Mouse (Mus musculus): ENCODE results near the gene Gm11020. TPM values are rescaled to one million over a fixed set of nuclear protein-coding genes. Genes with fewer than 3 reads are reported as not detected.

Gm11020 gene
- not detected in 2 replicates for polyA plus RNA-seq (2012; rRNA removed)

GRCm38 (mm10) chr8:104321267-104321666 is at the start of gene Gm11020:
Gene Gm11020, plus strand, starts transcription at chr8:104321567.

GRCm38 (mm10) chr8:104293081-104293480 is 28.3 kb upstream of the Gm11020 start, which contains the start of gene Cmtm2a:
Gene Cmtm2a, minus strand, starts transcription at chr8:104293181.

GRCm38 (mm10) chr8:104309441-104310155 is 11.8 kb upstream of the Gm11020 start, which contains the start of the genes Gm45711 and Cmtm1:
Gene Gm45711, minus strand, starts transcription at chr8:104310081.
Gene Cmtm1, minus strand, starts transcription at chr8:104310145.

GRCm38 (mm10) chr8:104321930-104322329 is 563 bp downstream of the Gm11020 start, which contains the start of gene Cmtm2b:
Gene Cmtm2b, plus strand, starts transcription at chr8:104322230.

GRCm38 (mm10) chr8:104339229-104339982 is 18.0 kb downstream of the Gm11020 start, which contains the start of gene Cmtm3:
Gene Cmtm3, plus strand, starts transcription at chr8:104339410.

Other genes with a start within 250 kb of the Gm11020 start
- 22.0 and 35.2 TPM in 2 replicates for gene Cdh5, start 219.9 kb upstream of the Gm11020 start, polyA plus RNA-seq (2012; rRNA removed)
- 0.83 and 2.2 TPM in 2 replicates for gene Bean1, start 151.1 kb upstream of the Gm11020 start, polyA plus RNA-seq (2012; rRNA removed)
- gene Tk2, start 73.0 kb upstream of the Gm11020 start, polyA plus RNA-seq (2012; rRNA removed): 23.6 and 23.9 TPM in 2 replicates
- gene Cklf, start 70.7 kb upstream of the Gm11020 start, polyA plus RNA-seq (2012; rRNA removed): 50.1 and 51.2 TPM in 2 replicates
- not detected in 2 replicates for gene Cmtm2a, start 28.4 kb upstream of the Gm11020 start, polyA plus RNA-seq (2012; rRNA removed)
- not detected in 2 replicates for gene Gm45711, start 11.5 kb upstream of the Gm11020 start, polyA plus RNA-seq (2012; rRNA removed)
- 0.05 TPM in 1 of 2 replicates, not detected in the other for gene Cmtm1, start 11.4 kb upstream of the Gm11020 start, polyA plus RNA-seq (2012; rRNA removed)
- gene Cmtm2b, start 663 bp downstream of the Gm11020 start, polyA plus RNA-seq (2012; rRNA removed): not detected in 2 replicates
- gene Cmtm3, start 17.8 kb downstream of the Gm11020 start, polyA plus RNA-seq (2012; rRNA removed): 57.1 and 109 TPM in 2 replicates
- gene Cmtm4, start 74.2 kb downstream of the Gm11020 start, polyA plus RNA-seq (2012; rRNA removed): 15.4 and 17.8 TPM in 2 replicates
- 87.6 and 96.0 TPM in 2 replicates for gene Dync1li2, start 121.5 kb downstream of the Gm11020 start, polyA plus RNA-seq (2012; rRNA removed)
- 0.11 and 0.22 TPM in 2 replicates for gene Terb1, start 188.3 kb downstream of the Gm11020 start, polyA plus RNA-seq (2012; rRNA removed)
- gene Nae1, start 213.1 kb downstream of the Gm11020 start, polyA plus RNA-seq (2012; rRNA removed): 61.2 and 99.5 TPM in 2 replicates
- 0.61 and 0.83 TPM in 2 replicates for gene Car7, start 213.1 kb downstream of the Gm11020 start, polyA plus RNA-seq (2012; rRNA removed)

Data from central nervous system, embryonic 11.5 days (tissue).